Mouse (Mus musculus) G1E-ER4 (cell line): ENCODE measurements around the gene Rbm20. TPM values are rescaled to one million over a fixed set of nuclear protein-coding genes. Genes with fewer than 3 reads are reported as not detected.

Experiments
- GATA1 ChIP-seq: IDR thresholded peaks from one replicate; pipeline ENCODE4 v1.8.0; 2012; ENCODE audit warnings: low read length, inconsistent platforms
- polyA plus RNA-seq: library from polyadenylated mRNA; stranded (reverse); fragments of >175 nt; gene quantifications from 2 replicates; pipeline ENCODE4 v1.2.3, GENCODE M21; 2012

Gene Rbm20
- polyA plus RNA-seq, 1 experiment, result 0.39 TPM

DNA sequence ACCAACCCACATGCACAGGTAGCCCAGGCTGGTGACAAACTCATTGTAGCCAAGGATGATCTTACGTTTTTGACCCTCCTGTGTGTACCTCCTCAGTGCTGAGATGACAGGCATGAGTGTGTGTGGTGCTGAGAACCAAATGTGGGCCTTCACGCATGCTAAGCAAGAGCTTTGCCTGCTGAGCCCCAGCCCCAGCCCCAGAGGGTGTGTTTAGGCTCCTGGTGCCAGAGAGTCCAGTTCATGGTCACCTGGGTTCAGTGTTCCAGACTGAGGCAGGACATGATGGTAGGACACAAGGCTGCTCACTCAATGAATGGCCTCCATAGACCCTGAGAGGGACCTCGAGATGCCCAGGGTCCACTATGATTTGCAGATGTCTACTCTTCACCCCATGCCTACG is 11.7 kb upstream of the Rbm20 start:
- TF ChIP-seq GATA1, result no peak

DNA sequence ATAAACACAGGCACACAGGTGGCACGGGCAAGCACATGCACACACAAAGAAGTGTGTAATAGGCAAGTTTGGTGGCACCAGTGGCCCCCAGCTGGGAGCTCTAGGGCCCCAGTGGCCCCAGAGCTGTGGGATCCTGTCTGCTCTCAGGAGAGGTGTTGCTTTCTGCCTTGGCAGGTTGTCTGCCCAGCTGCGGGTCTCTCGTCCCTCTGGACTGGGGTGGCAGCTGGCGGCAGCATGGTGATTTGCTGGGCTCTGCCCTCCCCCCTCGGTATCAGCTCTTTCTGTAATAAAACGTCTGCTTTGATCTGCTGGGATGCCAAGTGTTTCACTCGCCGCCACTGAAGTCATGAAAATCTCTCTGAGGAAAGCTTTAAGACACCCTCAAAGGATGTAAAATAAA is 10.4 kb upstream of the Rbm20 start:
- TF ChIP-seq GATA1, result no peak

GRCm38 (mm10) chr19:53668821-53669220 is 8.3 kb upstream of the Rbm20 start:
- TF ChIP-seq GATA1, result no peak

GRCm38 (mm10) chr19:53670625-53671141 is 6.4 kb upstream of the Rbm20 start:
- no peak for TF ChIP-seq GATA1

DNA sequence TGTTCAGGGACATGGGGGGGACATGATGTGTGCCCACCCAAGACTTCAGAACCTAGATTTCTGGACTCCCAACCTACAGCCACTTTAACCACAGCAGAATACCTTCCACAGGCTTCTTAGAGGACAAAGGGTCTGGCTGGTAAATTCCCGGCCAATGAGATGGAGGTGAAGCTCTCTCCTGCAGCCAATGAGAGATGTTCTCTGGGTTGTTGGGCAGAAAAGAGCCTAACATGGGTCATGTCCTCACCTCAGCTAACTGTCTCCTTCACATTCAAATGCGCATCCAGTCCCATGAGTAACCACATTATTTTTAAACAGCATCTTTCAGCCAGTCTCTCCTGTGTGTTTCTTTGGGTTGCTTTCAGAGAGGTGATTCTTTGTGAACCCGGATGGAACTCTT is 5.7 kb upstream of the Rbm20 start:
- no peak for TF ChIP-seq GATA1

GRCm38 (mm10) chr19:53674131-53674925 is 2.8 kb upstream of the Rbm20 start:
- TF ChIP-seq GATA1, result no peak

DNA sequence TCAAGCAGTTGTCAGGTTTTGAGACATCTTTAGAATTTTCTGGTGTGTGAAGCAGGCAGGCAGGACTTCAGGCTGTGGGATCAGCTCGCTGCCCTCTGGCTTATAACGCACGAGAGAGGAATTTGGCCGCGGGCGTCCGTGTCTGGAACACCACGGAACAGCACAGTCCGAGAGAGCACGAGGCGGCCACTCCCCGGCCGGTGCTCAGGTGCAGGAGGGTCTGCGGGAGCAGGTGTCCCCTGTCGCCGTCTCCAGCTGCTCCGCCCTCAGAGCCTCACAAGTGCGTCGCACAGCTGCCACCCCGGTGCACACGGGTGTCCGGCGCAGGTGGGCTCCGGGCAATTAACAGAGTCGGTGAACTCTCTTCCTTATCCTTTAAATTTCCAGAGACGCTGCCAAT is 878 bp upstream of the Rbm20 start:
- no peak for TF ChIP-seq GATA1

DNA sequence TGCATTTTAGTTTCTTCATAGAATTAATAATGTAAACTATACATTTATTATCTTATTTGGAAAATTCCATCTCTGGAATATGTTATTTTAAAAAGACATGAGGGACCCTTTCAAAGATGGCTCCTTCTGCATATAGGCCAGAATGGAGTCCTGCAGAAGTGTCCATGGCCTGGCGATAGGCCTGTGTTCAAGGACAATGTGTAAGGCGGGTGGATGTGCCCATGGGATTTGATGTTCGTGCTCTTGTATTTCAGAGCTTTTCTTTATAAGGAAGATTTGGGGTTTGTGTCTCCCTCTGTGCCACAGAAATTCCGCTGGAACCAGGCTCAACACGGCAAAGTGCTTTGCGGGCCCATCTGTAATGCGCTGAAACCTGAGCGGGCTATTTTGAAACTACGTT is 2.1 kb downstream of the Rbm20 start:
- no peak for TF ChIP-seq GATA1

DNA sequence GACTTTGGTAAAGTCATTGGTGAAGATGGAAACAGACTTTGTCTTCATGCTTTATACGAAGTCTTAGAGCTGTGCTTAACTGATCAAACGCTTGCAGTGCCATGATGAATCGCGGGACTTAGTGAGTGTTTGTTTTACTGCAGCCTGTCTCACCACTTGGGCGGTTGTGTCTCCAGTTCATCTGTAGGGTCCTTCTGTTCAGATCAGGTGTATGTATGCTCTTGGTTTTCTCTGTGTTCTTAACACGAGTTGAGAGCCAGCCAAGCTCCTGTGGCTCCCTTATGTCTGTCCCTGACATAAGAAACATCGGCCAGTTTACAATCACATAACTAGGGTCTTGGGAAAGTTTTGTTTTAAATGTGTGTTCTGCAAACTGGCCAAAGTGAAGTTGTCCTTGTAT is 2.9 kb downstream of the Rbm20 start:
- TF ChIP-seq GATA1, result no peak

DNA sequence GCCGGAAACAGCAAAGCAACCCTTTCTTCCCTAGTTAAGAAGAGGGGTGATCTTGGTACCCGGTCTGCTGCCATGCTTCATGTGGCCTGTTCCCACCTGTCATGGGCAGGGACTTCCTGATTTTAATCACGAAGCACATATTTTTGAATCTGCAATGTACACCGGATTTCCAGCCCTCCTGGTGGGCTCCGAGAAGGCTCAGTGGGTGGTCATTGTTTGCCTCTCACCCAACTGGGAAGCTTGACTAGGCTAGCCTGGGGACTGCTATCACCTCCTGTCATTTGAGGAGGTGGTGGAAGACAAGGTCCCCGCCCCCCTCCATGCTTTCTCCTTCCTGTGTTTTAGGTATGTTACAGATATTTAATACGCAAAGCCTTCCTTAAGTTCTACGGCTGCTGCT is 5.3 kb downstream of the Rbm20 start:
- TF ChIP-seq GATA1, result no peak

- TF ChIP-seq GATA1, result no peak
These were observed 10.5 kb downstream of the Rbm20 start for GRCm38 (mm10) chr19:53687592-53687991.

GRCm38 (mm10) chr19:53690816-53691215 is 13.7 kb downstream of the Rbm20 start:
- no peak for TF ChIP-seq GATA1

DNA sequence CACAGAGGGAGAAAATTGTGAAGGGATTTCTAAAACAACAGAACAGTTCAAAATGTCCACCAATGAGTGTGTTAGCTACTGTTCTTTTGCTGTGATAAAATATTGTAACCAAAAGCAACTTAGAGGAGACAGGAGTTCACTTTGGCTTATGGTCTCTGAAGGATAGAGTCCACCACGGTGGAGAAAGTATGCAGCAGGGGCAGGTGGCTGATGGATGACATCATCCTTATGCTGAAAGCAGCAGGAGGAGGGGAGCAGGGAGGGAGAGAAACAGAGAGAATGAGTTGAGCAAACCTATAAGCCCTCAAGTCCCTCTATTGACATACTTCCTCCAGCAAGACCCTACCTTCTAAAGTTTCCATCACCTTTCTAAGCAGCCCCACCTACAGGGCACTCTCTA is 16.9 kb downstream of the Rbm20 start:
- no peak for TF ChIP-seq GATA1

- no peak for TF ChIP-seq GATA1
These were observed 19.0 kb downstream of the Rbm20 start for GRCm38 (mm10) chr19:53696079-53696478.

- TF ChIP-seq GATA1, result no peak
These were observed 19.5 kb downstream of the Rbm20 start for GRCm38 (mm10) chr19:53696655-53697054.

- no peak for TF ChIP-seq GATA1
These were observed 20.4 kb downstream of the Rbm20 start for GRCm38 (mm10) chr19:53697376-53698126.

- no peak for TF ChIP-seq GATA1
These were observed 22.6 kb downstream of the Rbm20 start for GRCm38 (mm10) chr19:53699671-53700070.
